Mouse (Mus musculus) cerebellum, adult 9-10 months (tissue): ENCODE data around the gene Slc26a1.

Experiments used
- DNase-seq: peaks from one replicate; pipeline ENCODE4 v3.0.0; 2022

Gene Slc26a1

GRCm38 (mm10) chr5:108689091-108689490 lies 13.7 kb upstream of the Slc26a1 start:
- DNase-seq, result no peak

GRCm38 (mm10) chr5:108680871-108681270 lies 5.5 kb upstream of the Slc26a1 start:
- DNase-seq, result no peak

GRCm38 (mm10) chr5:108679909-108680308 lies 4.5 kb upstream of the Slc26a1 start:
- no peak for DNase-seq

- no peak for DNase-seq
These were observed 3.0 kb upstream of the Slc26a1 start for GRCm38 (mm10) chr5:108678296-108678854.

GRCm38 (mm10) chr5:108677605-108678295 lies 2.4 kb upstream of the Slc26a1 start:
- peak; percentile 69 for DNase-seq

GRCm38 (mm10) chr5:108676772-108677498 lies 1.6 kb upstream of the Slc26a1 start:
- no peak for DNase-seq

GRCm38 (mm10) chr5:108674624-108675023 lies 745 bp downstream of the Slc26a1 start:
- DNase-seq, result no peak

GRCm38 (mm10) chr5:108671757-108672156 lies 3.6 kb downstream of the Slc26a1 start:
- DNase-seq, result no peak

GRCm38 (mm10) chr5:108670785-108671184 lies 4.6 kb downstream of the Slc26a1 start:
- no peak for DNase-seq

GRCm38 (mm10) chr5:108669986-108670385 lies 5.4 kb downstream of the Slc26a1 start:
- no peak for DNase-seq

- peak; percentile 93 for DNase-seq
These were observed 6.1 kb downstream of the Slc26a1 start, which contains the start of gene Dgkq for GRCm38 (mm10) chr5:108668977-108669936. Gene Dgkq (minus strand): TSS chr5:108669672.

- no peak for DNase-seq
These were observed 6.9 kb downstream of the Slc26a1 start for GRCm38 (mm10) chr5:108668387-108668932.

- DNase-seq, result no peak
These were observed 8.0 kb downstream of the Slc26a1 start for GRCm38 (mm10) chr5:108667370-108667769.

GRCm38 (mm10) chr5:108665066-108665465 lies 10.3 kb downstream of the Slc26a1 start:
- no peak for DNase-seq

GRCm38 (mm10) chr5:108662772-108663171 lies 12.6 kb downstream of the Slc26a1 start:
- DNase-seq, result no peak

- peak; percentile 92 for DNase-seq
These were observed 14.6 kb downstream of the Slc26a1 start for GRCm38 (mm10) chr5:108660632-108661268.

- DNase-seq, result no peak
These were observed 15.4 kb downstream of the Slc26a1 start, which contains the start of gene Idua for GRCm38 (mm10) chr5:108659698-108660631. Gene Idua (plus strand): TSS chr5:108660331.

- DNase-seq, result no peak
These were observed 16.8 kb downstream of the Slc26a1 start for GRCm38 (mm10) chr5:108658611-108659010.

- no peak for DNase-seq
These were observed 18.0 kb downstream of the Slc26a1 start for GRCm38 (mm10) chr5:108657406-108657805.

GRCm38 (mm10) chr5:108655891-108656650 lies 19.3 kb downstream of the Slc26a1 start:
- DNase-seq, result no peak
